Comparison of ENCODE assay signal across 9 mouse cellular contexts in genomic region chr5:100427276-100427675, GRCm38 (mm10). TPM values are rescaled to one million over a fixed set of nuclear protein-coding genes. Genes with fewer than 3 reads are reported as not detected.
DNase-seq lines count a peak whose midpoint lies in the region; ATAC-seq and TF ChIP-seq lines count a peak whose summit lies in the region.
"Had no signal": no experiment of that assay in that cellular context is flagged by ENCODE, and none has a peak within 500 bp of the region (broad histone marks: within the 10 kb centered on the region; RNA-seq: fewer than 3 reads in every experiment).

No protein-coding gene starts in this region.

- TF ChIP-seq EP300 in lung, postnatal 0 days (IDR thresholded peaks at IDR 0.05) = no peak

- no peaks in the 10 kb centered on the region for H3K9me3 ChIP-seq in lung, postnatal 0 days (ENCODE audit: low read length)
- H3K9me3 ChIP-seq in forebrain, embryonic 10.5 days = no peaks in the 10 kb centered on the region
- no peaks in the 10 kb centered on the region for H3K9me3 ChIP-seq in limb, embryonic 14.5 days (ENCODE audit: control insufficient read depth, low read length)
- no peaks in the 10 kb centered on the region for H3K9me3 ChIP-seq in stomach, embryonic 14.5 days (ENCODE audit: control insufficient read depth, low read depth, low read length)

- peak overlapping the region; percentile 2; the same call in 1 of the 2 replicates for H3K9ac ChIP-seq in lung, postnatal 0 days (replicated peaks; ENCODE audit: low read depth)
- peak overlapping the region; percentile 87 for H3K9ac ChIP-seq in limb, embryonic 14.5 days (ENCODE audit: low read depth, low read length, severe bottlenecking)
- peak overlapping the region; percentile 63; the same call in 1 of the 2 replicates for H3K9ac ChIP-seq in stomach, embryonic 14.5 days (replicated peaks; ENCODE audit: low read depth, low read length)

- DNase-seq in lung, postnatal 0 days (ENCODE audit: low spot score) = no peak
- DNase-seq in lung, postnatal 25 days (ENCODE audit: low spot score) = no peak
- DNase-seq in forebrain, embryonic 10.5 days (ENCODE audit: extremely low spot score, low spot score) = no peak
- DNase-seq in limb, embryonic 14.5 days (ENCODE audit: low spot score) = no peak
- DNase-seq in B cell, adult 2 months = no peak
- no peak for DNase-seq in cerebellum, adult 18-20 months
- no peak for DNase-seq in gastrocnemius, adult 8-10 months (ENCODE audit: low spot score in 2 of 2)
- DNase-seq: kidney, postnatal 4 days had no signal

- no peak for ATAC-seq in lung, postnatal 0 days
- no peak for ATAC-seq in limb, embryonic 14.5 days (ENCODE audit: low FRiP score, low read depth)
- ATAC-seq in stomach, embryonic 14.5 days (ENCODE audit: insufficient number of reproducible peaks, insufficient read depth, low FRiP score, low read depth) = no peak

- no peak overlapping the region for H3K27ac ChIP-seq in lung, postnatal 0 days (ENCODE audit: low read length)
- 0 out of 2 replicates have a peak overlapping the region, but pooled peaks have one; percentile 12 for H3K27ac ChIP-seq in forebrain, embryonic 10.5 days
- no peak overlapping the region for H3K27ac ChIP-seq in limb, embryonic 14.5 days (replicated peaks; ENCODE audit: low read depth, low read length)
- no peak overlapping the region for H3K27ac ChIP-seq in stomach, embryonic 14.5 days (ENCODE audit: low read length)

- no peaks in the 10 kb centered on the region; the same call in 1 of the 2 replicates for H3K36me3 ChIP-seq in lung, postnatal 0 days (ENCODE audit: insufficient read depth, low read length)
- peaks cover 63% of the 10 kb centered on the region for H3K36me3 ChIP-seq in forebrain, embryonic 10.5 days (replicated peaks)
- peaks cover 53% of the 10 kb centered on the region for H3K36me3 ChIP-seq in limb, embryonic 14.5 days (ENCODE audit: control insufficient read depth, insufficient read depth, low read length)
- H3K36me3 ChIP-seq in stomach, embryonic 14.5 days (ENCODE audit: control insufficient read depth, insufficient read depth, low read length) = peaks cover 44% of the 10 kb centered on the region

- 32% methylated on average over 9 of the region's 9 CpGs for WGBS in lung, postnatal 0 days
- WGBS in forebrain, embryonic 10.5 days = 73% methylated on average over 9 of the region's 9 CpGs
- 49% methylated on average over 9 of the region's 9 CpGs for WGBS in limb, embryonic 14.5 days
- WGBS in stomach, embryonic 14.5 days = 51% methylated on average over 9 of the region's 9 CpGs

- no peak overlapping the region for H3K4me3 ChIP-seq in lung, postnatal 0 days (ENCODE audit: low read depth, low read length)
- peak overlapping the region; percentile 67 for H3K4me3 ChIP-seq in forebrain, embryonic 10.5 days
- H3K4me3 ChIP-seq in limb, embryonic 14.5 days (replicated peaks; ENCODE audit: low read length) = peak overlapping the region; percentile 75
- peak overlapping the region; percentile 53 for H3K4me3 ChIP-seq in stomach, embryonic 14.5 days (ENCODE audit: low read depth, low read length)

- no peaks in the 10 kb centered on the region for H3K27me3 ChIP-seq in lung, postnatal 0 days (replicated peaks; ENCODE audit: insufficient read depth, low read length)
- H3K27me3 ChIP-seq in forebrain, embryonic 10.5 days (ENCODE audit: poor library complexity, severe bottlenecking) = no peaks in the 10 kb centered on the region
- H3K27me3 ChIP-seq in limb, embryonic 14.5 days (ENCODE audit: control insufficient read depth, insufficient read depth, low read length) = no peaks in the 10 kb centered on the region
- no peaks in the 10 kb centered on the region for H3K27me3 ChIP-seq in stomach, embryonic 14.5 days (ENCODE audit: control insufficient read depth, insufficient read depth, low read length)

- no peak for TF ChIP-seq POLR2A in limb, embryonic 14.5 days (IDR thresholded peaks at IDR 0.05; ENCODE audit: borderline replicate concordance, extremely low read depth, insufficient read depth, insufficient read length)

- TF ChIP-seq CTCF in lung, postnatal 0 days (IDR thresholded peaks at IDR 0.05) = no peak

- peaks cover 27% of the 10 kb centered on the region for H3K4me1 ChIP-seq in lung, postnatal 0 days (ENCODE audit: insufficient read depth, low read depth, low read length)
- H3K4me1 ChIP-seq in forebrain, embryonic 10.5 days = peaks cover 74% of the 10 kb centered on the region
- peaks cover 24% of the 10 kb centered on the region for H3K4me1 ChIP-seq in limb, embryonic 14.5 days (ENCODE audit: control insufficient read depth, insufficient read depth, low read length)
- H3K4me1 ChIP-seq in stomach, embryonic 14.5 days (ENCODE audit: control insufficient read depth, insufficient read depth, low read length) = peaks cover 31% of the 10 kb centered on the region; the same call in 1 of the 2 replicates

- no peak overlapping the region; the same call in 1 of the 2 replicates for H3K4me2 ChIP-seq in lung, postnatal 0 days (replicated peaks; ENCODE audit: low read depth, low read length)
- peak overlapping the region; percentile 66 for H3K4me2 ChIP-seq in limb, embryonic 14.5 days (replicated peaks; ENCODE audit: low read depth, low read length, severe bottlenecking)
- H3K4me2 ChIP-seq in stomach, embryonic 14.5 days (replicated peaks; ENCODE audit: low read depth, low read length) = peak overlapping the region; percentile 97

RNA-seq across cellular contexts. Expression of gene Sec31a, which starts 11.2 kb away (rescaled TPM):
- polyA plus RNA-seq in lung, postnatal 0 days (2015; fragmentation: Nextera tagmentation; extraction: Ambion mirVana) = 94.8 and 96.3 TPM in 2 replicates
- 95.0 and 104 TPM in 2 replicates for polyA plus RNA-seq in forebrain, embryonic 10.5 days (2016; fragmentation: Nextera tagmentation; extraction: Ambion mirVana)
- polyA plus RNA-seq in limb, embryonic 14.5 days (2012; rRNA removed) = 320 and 450 TPM in 2 replicates
- 262 and 268 TPM in 2 replicates for polyA plus RNA-seq in limb, embryonic 14.5 days (2014; fragmentation: Nextera tagmentation; extraction: Ambion mirVana)
- polyA plus RNA-seq in stomach, embryonic 14.5 days (2014; fragmentation: Nextera tagmentation; extraction: Ambion mirVana) = 183 and 186 TPM in 2 replicates
- 10 to 100 TPM; 52.4 to 65.0 (median 56.3) TPM for total RNA-seq in gastrocnemius, adult 8-10 months (2022)

Comparison
In these comparisons a context has a peak if more than half of its experiments do, and no peak if none do; other contexts are left out.
1. H3K9ac ChIP-seq: peak in every context shown above with its lines; median percentile 87 in limb, embryonic 14.5 days; 63 in stomach, embryonic 14.5 days; 2 in lung, postnatal 0 days.